Mouse (Mus musculus): Measurements from ENCODE around the gene Otud1. TPM values are rescaled to one million over a fixed set of nuclear protein-coding genes. Genes with fewer than 3 reads are reported as not detected.

Gene Otud1
- total RNA-seq (2021) = 1 to 10 TPM; 7.3 to 9.7 TPM
- long read RNA-seq, experiment 1, transcript Otud1-201 (1 exons, 2,832 nt) = major isoform, 11 of 11 reads
- long read RNA-seq, experiment 1, partial matches to known transcripts = 0 of 11 reads
- long read RNA-seq, experiment 1, other reads (novel, unspliced or antisense) = 0 of 11 reads
- long read RNA-seq, experiment 2, transcript Otud1-201 (1 exons, 2,832 nt) = major isoform, 35 of 35 reads
- long read RNA-seq, experiment 2, partial matches to known transcripts = 0 of 35 reads
- long read RNA-seq, experiment 2, other reads (novel, unspliced or antisense) = 0 of 35 reads

- DNase-seq (ENCODE audit: low spot score in 2 of 2) = peak; percentile 97
These were observed at the start of gene Otud1 for GRCm38 (mm10) chr2:19657158-19657874. Gene Otud1, plus strand, starts transcription at chr2:19657752.

- no peak for DNase-seq (ENCODE audit: low spot score in 2 of 2)
These were observed 49.7 kb upstream of the Otud1 start for GRCm38 (mm10) chr2:19607852-19608251.

GRCm38 (mm10) chr2:19608410-19609073 lies 49.0 kb upstream of the Otud1 start:
- no peak for DNase-seq (ENCODE audit: low spot score in 2 of 2)

- no peak for DNase-seq (ENCODE audit: low spot score in 2 of 2)
These were observed 35.5 kb upstream of the Otud1 start for GRCm38 (mm10) chr2:19622041-19622440.

- DNase-seq (ENCODE audit: low spot score in 2 of 2) = no peak
These were observed 30.5 kb upstream of the Otud1 start for GRCm38 (mm10) chr2:19627044-19627443.

GRCm38 (mm10) chr2:19627920-19628608 lies 29.5 kb upstream of the Otud1 start:
- no peak for DNase-seq (ENCODE audit: low spot score in 2 of 2)

- DNase-seq (ENCODE audit: low spot score in 2 of 2) = no peak
These were observed 27.0 kb upstream of the Otud1 start for GRCm38 (mm10) chr2:19630544-19630943.

GRCm38 (mm10) chr2:19633406-19633920 lies 24.1 kb upstream of the Otud1 start:
- DNase-seq (ENCODE audit: low spot score in 2 of 2) = no peak

- no peak for DNase-seq (ENCODE audit: low spot score in 2 of 2)
These were observed 12.4 kb upstream of the Otud1 start for GRCm38 (mm10) chr2:19645182-19645581.

- DNase-seq (ENCODE audit: low spot score in 2 of 2) = no peak
These were observed 11.4 kb upstream of the Otud1 start for GRCm38 (mm10) chr2:19646144-19646543.

GRCm38 (mm10) chr2:19646910-19647309 lies 10.6 kb upstream of the Otud1 start:
- peak; percentile 21 to 26 for DNase-seq (ENCODE audit: low spot score in 2 of 2)

- DNase-seq (ENCODE audit: low spot score in 2 of 2) = no peak
These were observed 1.1 kb upstream of the Otud1 start for GRCm38 (mm10) chr2:19656436-19656835.

- peak; percentile 66 for DNase-seq (ENCODE audit: low spot score in 2 of 2)
These were observed 483 bp downstream of the Otud1 start for GRCm38 (mm10) chr2:19657881-19658589.

GRCm38 (mm10) chr2:19658661-19659384 lies 1.3 kb downstream of the Otud1 start:
- DNase-seq (ENCODE audit: low spot score in 2 of 2) = peak in 1 of 2 experiments; percentile 38

- DNase-seq (ENCODE audit: low spot score in 2 of 2) = no peak
These were observed 3.3 kb downstream of the Otud1 start for GRCm38 (mm10) chr2:19660875-19661274.

- no peak for DNase-seq (ENCODE audit: low spot score in 2 of 2)
These were observed 5.7 kb downstream of the Otud1 start for GRCm38 (mm10) chr2:19663146-19663848.

GRCm38 (mm10) chr2:19664147-19664546 lies 6.6 kb downstream of the Otud1 start:
- DNase-seq (ENCODE audit: low spot score in 2 of 2) = peak in 1 of 2 experiments; percentile 26

GRCm38 (mm10) chr2:19664555-19665475 lies 7.3 kb downstream of the Otud1 start:
- DNase-seq (ENCODE audit: low spot score in 2 of 2) = no peak
